ENCODE assay signal across 20 mouse cellular contexts in the genomic region with DNA sequence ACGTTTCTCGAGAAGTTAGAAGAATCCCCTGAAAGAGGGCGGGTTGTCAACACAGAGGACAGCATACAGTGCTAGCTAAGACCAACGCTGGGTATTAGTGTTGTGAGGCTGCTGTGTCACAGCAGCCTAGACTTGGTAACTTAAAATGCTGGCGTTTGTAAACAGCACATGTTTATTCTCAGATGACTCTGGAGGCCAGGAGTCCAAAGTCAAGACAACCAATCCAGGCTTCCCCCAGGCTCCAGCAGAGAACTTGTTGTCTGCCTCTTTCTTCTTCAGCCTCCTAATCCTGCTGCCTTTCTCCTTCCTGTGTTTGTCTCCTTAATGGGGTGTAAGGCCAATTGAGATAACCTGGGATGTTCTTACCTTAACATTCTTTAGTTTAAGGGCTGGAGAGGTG.
DNase-seq lines count a peak whose midpoint lies in the region; ATAC-seq and TF ChIP-seq lines count a peak whose summit lies in the region.
"Had no signal": no experiment of that assay in that cellular context is flagged by ENCODE, and none has a peak within 500 bp of the region (broad histone marks: within the 10 kb centered on the region; RNA-seq: fewer than 3 reads in every experiment).

No protein-coding gene starts in this region.

- H3K4me2 ChIP-seq in liver, embryonic 12.5 days = no peak overlapping the region
- H3K4me2 ChIP-seq: forebrain, embryonic 13.5 days; heart, embryonic 13.5 days; hindbrain, embryonic 13.5 days had no signal

- H3K79me2 ChIP-seq in liver, adult 2 months (ENCODE audit: control insufficient read depth, insufficient read depth, low read length) = no peaks in the 10 kb centered on the region

- no peak for ATAC-seq in liver, embryonic 12.5 days
- ATAC-seq: activated CD4-positive, CD25-positive, alpha-beta regulatory T cell, adult 4 months; forebrain, embryonic 13.5 days; forebrain, postnatal 0 days; Patski had no signal

- 50% methylated on average over 5 of the region's 5 CpGs for WGBS in kidney, adult 2 months
- WGBS in liver, adult 2 months = 36% methylated on average over 5 of the region's 5 CpGs
- WGBS in liver, embryonic 12.5 days (ENCODE audit: insufficient replicate concordance) = 60% methylated on average over 5 of the region's 5 CpGs

- no peak overlapping the region for H3K4me3 ChIP-seq in kidney, adult 2 months (ENCODE audit: insufficient read depth, low read depth, low read length)
- no peak overlapping the region for H3K4me3 ChIP-seq in liver, adult 2 months (ENCODE audit: insufficient read depth, low read depth, low read length)
- no peak overlapping the region for H3K4me3 ChIP-seq in liver, embryonic 12.5 days
- H3K4me3 ChIP-seq: embryonic facial prominence, embryonic 10.5 days; forebrain, embryonic 13.5 days; gastrocnemius, adult 2 months; heart, embryonic 13.5 days; hindbrain, embryonic 13.5 days had no signal

- peak; percentile 59 for DNase-seq in kidney, adult 2 months
- DNase-seq in kidney, adult 11 months = no peak
- peak; percentile 68 for DNase-seq in liver, adult 2 months (ENCODE audit: extremely low read depth, low read depth, low spot score)
- peak; percentile 0 for DNase-seq in urinary bladder, postnatal 14 days (ENCODE audit: low spot score)
- DNase-seq in urinary bladder, postnatal 36 days (ENCODE audit: low spot score in 2 of 2) = no peak
- no peak for DNase-seq in frontal cortex, postnatal 36 days (ENCODE audit: low spot score in 2 of 2)
- DNase-seq: cerebellum, adult 11-12 months; cerebellum, adult 9-10 months; cerebellum, postnatal 25 days; forebrain, postnatal 0 days; gastrocnemius, postnatal 25 days had no signal

- H3K9me3 ChIP-seq in liver, embryonic 12.5 days (replicated peaks) = no peaks in the 10 kb centered on the region
- H3K9me3 ChIP-seq: embryonic facial prominence, embryonic 10.5 days; forebrain, embryonic 13.5 days; heart, embryonic 13.5 days; hindbrain, embryonic 13.5 days had no signal

- H3K4me1 ChIP-seq in kidney, adult 2 months (ENCODE audit: control insufficient read depth, insufficient read depth, low read length) = peaks cover 7% of the 10 kb centered on the region; the same call in 1 of the 2 replicates
- peaks cover 5% of the 10 kb centered on the region for H3K4me1 ChIP-seq in liver, adult 2 months (ENCODE audit: control insufficient read depth, insufficient read depth, low read length)
- peaks cover 5% of the 10 kb centered on the region; the same call in 1 of the 2 replicates for H3K4me1 ChIP-seq in liver, embryonic 12.5 days

- no peaks in the 10 kb centered on the region for H3K27me3 ChIP-seq in kidney, adult 2 months (replicated peaks; ENCODE audit: control insufficient read depth, insufficient read depth, low read length)
- no peaks in the 10 kb centered on the region for H3K27me3 ChIP-seq in liver, adult 2 months (ENCODE audit: control insufficient read depth, insufficient read depth, low read length)
- 0 out of 2 replicates have a peak, but pooled peaks cover 5% of the 10 kb centered on the region for H3K27me3 ChIP-seq in liver, embryonic 12.5 days (replicated peaks)
- H3K27me3 ChIP-seq: CH12.LX; forebrain, embryonic 13.5 days; hindbrain, embryonic 13.5 days; Patski had no signal

- no peak overlapping the region for H3K9ac ChIP-seq in liver, adult 2 months (ENCODE audit: low read depth, low read length)
- H3K9ac ChIP-seq in liver, embryonic 12.5 days = no peak overlapping the region
- H3K9ac ChIP-seq: forebrain, embryonic 13.5 days; forebrain, postnatal 0 days; heart, embryonic 13.5 days; hindbrain, embryonic 13.5 days had no signal

- H3K36me3 ChIP-seq in kidney, adult 2 months (ENCODE audit: control insufficient read depth, insufficient read depth, low read length) = no peaks in the 10 kb centered on the region
- H3K36me3 ChIP-seq in liver, adult 2 months (ENCODE audit: control insufficient read depth, insufficient read depth, low read length) = no peaks in the 10 kb centered on the region
- no peaks in the 10 kb centered on the region for H3K36me3 ChIP-seq in liver, embryonic 12.5 days
- H3K36me3 ChIP-seq: embryonic facial prominence, embryonic 10.5 days; heart, embryonic 13.5 days; hindbrain, embryonic 13.5 days had no signal

- TF ChIP-seq CTCF in kidney, adult 2 months (conservative IDR thresholded peaks at IDR 0.05; ENCODE audit: insufficient read depth, insufficient read length, low read depth, low read length) = no peak
- no peak for TF ChIP-seq CTCF in liver, adult 2 months (IDR thresholded peaks at IDR 0.05; ENCODE audit: low read depth, low read length)

- H3K27ac ChIP-seq in kidney, adult 2 months (ENCODE audit: insufficient read depth, low read depth, low read length) = no peak overlapping the region
- H3K27ac ChIP-seq in liver, adult 2 months (replicated peaks; ENCODE audit: insufficient read depth, low read depth, low read length) = no peak overlapping the region
- H3K27ac ChIP-seq in liver, embryonic 12.5 days = no peak overlapping the region
- H3K27ac ChIP-seq: embryonic facial prominence, embryonic 10.5 days; forebrain, embryonic 13.5 days; gastrocnemius, adult 2 months; heart, embryonic 13.5 days; hindbrain, embryonic 13.5 days had no signal

- no peak for TF ChIP-seq POLR2A in kidney, adult 2 months (IDR thresholded peaks at IDR 0.05; ENCODE audit: low read depth, low read length)
- TF ChIP-seq POLR2A in liver, adult 2 months (IDR thresholded peaks at IDR 0.05; ENCODE audit: extremely low read depth, insufficient read depth, low read length) = no peak

Comparison
In these comparisons a context has a peak if more than half of its experiments do, and no peak if none do; other contexts are left out.
1. DNase-seq: peak in kidney, adult 2 months (single experiment), liver, adult 2 months (single experiment) and urinary bladder, postnatal 14 days (single experiment); none in kidney, adult 11 months (single experiment), urinary bladder, postnatal 36 days (0 of 2) and frontal cortex, postnatal 36 days (0 of 2).